Mouse (Mus musculus): ENCODE data around the gene Farp1. TPM values are rescaled to one million over a fixed set of nuclear protein-coding genes. Genes with fewer than 3 reads are reported as not detected.

Farp1 gene
- polyA plus RNA-seq (2012; rRNA removed) = 28.8 and 30.1 TPM in 2 replicates

DNA sequence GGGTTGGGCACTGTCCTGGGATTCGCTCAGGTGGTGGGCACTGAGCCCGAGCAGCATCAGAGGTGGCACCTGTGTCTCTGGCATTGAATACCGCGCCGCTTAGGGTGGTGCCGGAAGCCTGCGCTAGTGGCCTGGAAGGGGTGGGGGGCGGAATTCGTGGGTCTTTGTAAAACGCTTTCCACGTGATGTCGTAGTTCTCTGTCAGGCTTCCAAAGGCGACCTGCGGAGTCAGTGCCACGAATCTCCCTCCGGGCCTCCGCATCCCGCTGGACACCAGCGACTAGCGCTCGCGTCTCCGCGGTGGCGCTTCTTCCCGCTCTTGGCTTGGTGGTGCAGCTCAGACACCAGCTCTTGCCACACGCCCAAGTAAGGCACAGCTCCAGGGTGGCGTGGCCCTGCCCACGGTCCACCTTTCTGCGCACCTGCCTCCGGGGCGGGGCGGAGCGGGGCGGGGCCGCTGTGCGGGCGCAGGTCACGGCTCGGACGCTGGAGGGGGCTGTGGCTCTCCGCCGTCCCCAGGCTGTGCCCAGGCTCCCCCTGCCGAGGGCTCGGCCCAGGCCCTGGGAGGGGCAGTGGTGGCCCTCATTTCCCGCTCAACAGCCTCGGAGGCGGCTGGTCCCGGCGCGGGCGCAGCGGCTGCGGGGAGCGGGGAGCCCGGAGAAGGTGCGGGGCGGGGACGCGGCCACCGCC is at the start of gene Farp1:
TSS of gene Farp1 (plus strand) at position 228 of the 690 bp plus-strand sequence.
- Histone ChIP-seq H3K27me3 (replicated peaks; ENCODE audit: control insufficient read depth, insufficient read depth, low read length) (no peaks in the 10 kb centered on the region), H3K4me1 (ENCODE audit: control insufficient read depth, insufficient read depth, low read length) (peaks cover 10% of the 10 kb centered on the region; the same call in 1 of the 2 replicates), H3K36me3 (ENCODE audit: control insufficient read depth, insufficient read depth, low read length) (no peaks in the 10 kb centered on the region), H3K4me3 (ENCODE audit: insufficient read depth, low read depth, low read length) (peak within 1 kb of the TSS; percentile 89), H3K27ac (ENCODE audit: insufficient read depth, low read depth, low read length) (peak within 1 kb of the TSS; percentile 69)
- TF ChIP-seq CTCF (conservative IDR thresholded peaks at IDR 0.05; ENCODE audit: insufficient read depth, insufficient read length, low read depth, low read length) (peak; percentile 63), POLR2A (IDR thresholded peaks at IDR 0.05; ENCODE audit: low read depth, low read length) (no peak)
- 1% methylated on average over 60 of the region's 61 CpGs for WGBS
- peak; percentile 94 for DNase-seq

DNA sequence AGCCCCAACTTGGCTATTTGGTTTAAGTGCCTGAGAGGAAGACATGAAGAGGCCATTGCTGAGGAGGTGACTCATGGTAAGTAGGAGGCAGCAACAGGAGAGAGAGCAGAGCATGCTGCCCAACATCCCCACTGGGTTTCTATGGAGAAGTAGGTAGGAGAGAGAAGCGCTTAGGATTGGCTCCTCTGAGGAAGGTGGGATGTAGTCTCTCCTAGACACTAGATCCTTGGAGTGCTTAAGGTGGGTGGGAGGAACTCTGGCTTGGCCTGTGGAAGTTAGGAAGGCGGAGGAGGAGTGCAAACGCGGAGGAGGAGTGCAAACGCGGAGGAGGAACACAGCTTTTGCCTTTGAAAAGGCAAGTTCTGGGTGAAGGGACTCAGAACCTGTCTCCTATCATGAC is 45.9 kb upstream of the Farp1 start:
- TF ChIP-seq POLR2A (IDR thresholded peaks at IDR 0.05; ENCODE audit: low read depth, low read length) (no peak), CTCF (conservative IDR thresholded peaks at IDR 0.05; ENCODE audit: insufficient read depth, insufficient read length, low read depth, low read length) (no peak)
- 65% methylated on average over 6 of the region's 6 CpGs for WGBS
- DNase-seq = no peak
- Histone ChIP-seq H3K27ac (ENCODE audit: insufficient read depth, low read depth, low read length) (no peak overlapping the region), H3K4me3 (ENCODE audit: insufficient read depth, low read depth, low read length) (no peak overlapping the region), H3K36me3 (ENCODE audit: control insufficient read depth, insufficient read depth, low read length) (no peaks in the 10 kb centered on the region), H3K27me3 (replicated peaks; ENCODE audit: control insufficient read depth, insufficient read depth, low read length) (no peaks in the 10 kb centered on the region), H3K4me1 (ENCODE audit: control insufficient read depth, insufficient read depth, low read length) (no peaks in the 10 kb centered on the region)

DNA sequence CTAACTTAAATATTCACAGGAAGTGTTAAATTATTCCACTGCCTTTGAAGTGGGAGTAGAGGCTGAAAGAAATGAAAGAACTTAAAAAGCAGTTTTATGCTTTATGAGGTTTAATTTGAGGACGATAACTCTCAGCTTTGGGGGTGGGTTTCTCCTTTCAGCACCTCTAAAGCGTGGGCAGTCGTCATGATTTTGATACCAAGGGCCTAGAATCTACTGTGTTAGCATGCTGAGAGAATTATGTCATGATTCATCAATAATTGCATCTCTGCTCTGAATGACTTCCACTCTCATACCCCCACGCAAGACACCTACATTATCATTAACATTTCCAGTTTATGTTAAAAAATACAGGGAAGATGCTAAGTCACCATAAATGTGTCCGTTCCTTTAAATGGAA is 37.3 kb upstream of the Farp1 start:
- DNase-seq = no peak
- Histone ChIP-seq H3K4me3 (ENCODE audit: insufficient read depth, low read depth, low read length) (no peak overlapping the region), H3K36me3 (ENCODE audit: control insufficient read depth, insufficient read depth, low read length) (no peaks in the 10 kb centered on the region), H3K27me3 (replicated peaks; ENCODE audit: control insufficient read depth, insufficient read depth, low read length) (no peaks in the 10 kb centered on the region), H3K27ac (ENCODE audit: insufficient read depth, low read depth, low read length) (no peak overlapping the region), H3K4me1 (ENCODE audit: control insufficient read depth, insufficient read depth, low read length) (no peaks in the 10 kb centered on the region)
- TF ChIP-seq CTCF (conservative IDR thresholded peaks at IDR 0.05; ENCODE audit: insufficient read depth, insufficient read length, low read depth, low read length) (no peak), POLR2A (IDR thresholded peaks at IDR 0.05; ENCODE audit: low read depth, low read length) (no peak)
- WGBS = 82% methylated on average over 5 of the region's 5 CpGs

DNA sequence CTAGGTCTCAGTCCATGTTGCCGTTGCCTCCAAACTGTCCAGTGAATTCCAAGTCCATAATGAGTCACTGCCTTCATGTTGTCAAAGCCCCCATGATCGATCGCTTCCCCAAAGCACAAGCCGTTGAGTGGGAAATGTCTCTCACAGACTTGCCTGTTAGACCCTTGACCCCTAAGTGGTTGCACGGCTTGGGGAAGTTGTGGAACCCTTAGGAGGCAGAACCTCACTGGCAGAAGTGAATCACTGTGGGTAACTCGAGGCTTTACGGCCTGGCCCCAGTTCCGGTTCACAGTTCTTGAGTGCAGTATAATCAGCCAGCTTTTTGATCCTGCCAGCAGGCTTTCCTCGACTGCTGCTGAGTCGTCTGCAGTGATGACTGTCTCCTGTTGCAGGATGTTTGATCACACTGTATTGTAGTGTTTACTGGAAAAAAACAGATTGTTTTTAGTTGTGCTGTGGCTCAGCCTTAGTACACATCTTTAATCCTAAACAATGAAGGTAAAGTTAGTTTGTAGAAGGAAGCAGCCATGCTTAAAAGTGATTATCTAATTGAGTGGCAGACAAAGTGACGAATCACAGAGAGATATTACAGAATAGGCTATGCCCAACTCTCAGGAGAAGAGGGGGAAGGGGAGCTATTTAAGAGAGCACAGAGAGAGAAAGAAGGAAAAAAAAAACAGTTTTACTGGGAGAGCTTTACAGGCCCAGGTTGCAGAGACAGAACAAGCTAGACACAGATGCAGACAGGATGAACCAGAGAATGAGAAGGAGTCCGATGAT is 34.2 kb upstream of the Farp1 start:
- DNase-seq = peak; percentile 22
- Histone ChIP-seq H3K27me3 (replicated peaks; ENCODE audit: control insufficient read depth, insufficient read depth, low read length) (no peaks in the 10 kb centered on the region), H3K36me3 (ENCODE audit: control insufficient read depth, insufficient read depth, low read length) (no peaks in the 10 kb centered on the region), H3K27ac (ENCODE audit: insufficient read depth, low read depth, low read length) (no peak overlapping the region), H3K4me1 (ENCODE audit: control insufficient read depth, insufficient read depth, low read length) (no peaks in the 10 kb centered on the region), H3K4me3 (ENCODE audit: insufficient read depth, low read depth, low read length) (no peak overlapping the region)
- TF ChIP-seq CTCF (conservative IDR thresholded peaks at IDR 0.05; ENCODE audit: insufficient read depth, insufficient read length, low read depth, low read length) (no peak), POLR2A (IDR thresholded peaks at IDR 0.05; ENCODE audit: low read depth, low read length) (no peak)
- WGBS = 43% methylated on average over 12 of the region's 12 CpGs

DNA sequence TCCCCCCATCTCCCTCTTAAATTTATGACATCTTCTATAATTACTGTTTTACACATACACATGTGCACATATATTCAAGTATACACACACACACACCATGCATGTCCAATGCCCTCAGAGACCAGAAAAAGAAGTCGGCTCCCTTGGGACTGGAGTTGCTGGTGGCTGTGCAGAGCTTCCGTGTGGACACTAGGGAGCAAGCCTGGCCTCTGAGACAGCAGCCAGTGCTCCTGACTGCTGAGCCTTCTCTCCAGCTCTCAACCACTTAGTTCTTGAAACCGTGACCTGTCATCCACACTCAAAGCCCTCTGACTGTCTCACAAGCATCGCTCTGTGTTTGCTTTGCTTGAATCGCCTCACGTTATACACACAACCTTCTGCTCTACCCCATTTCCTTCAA is 29.4 kb upstream of the Farp1 start:
- DNase-seq = no peak
- Histone ChIP-seq H3K4me3 (ENCODE audit: insufficient read depth, low read depth, low read length) (no peak overlapping the region), H3K27me3 (replicated peaks; ENCODE audit: control insufficient read depth, insufficient read depth, low read length) (no peaks in the 10 kb centered on the region), H3K36me3 (ENCODE audit: control insufficient read depth, insufficient read depth, low read length) (no peaks in the 10 kb centered on the region), H3K4me1 (ENCODE audit: control insufficient read depth, insufficient read depth, low read length) (no peaks in the 10 kb centered on the region), H3K27ac (ENCODE audit: insufficient read depth, low read depth, low read length) (no peak overlapping the region)
- TF ChIP-seq CTCF (conservative IDR thresholded peaks at IDR 0.05; ENCODE audit: insufficient read depth, insufficient read length, low read depth, low read length) = no peak
- TF ChIP-seq POLR2A (IDR thresholded peaks at IDR 0.05; ENCODE audit: low read depth, low read length) = no peak
- WGBS = 90% methylated on average over 6 of the region's 6 CpGs

DNA sequence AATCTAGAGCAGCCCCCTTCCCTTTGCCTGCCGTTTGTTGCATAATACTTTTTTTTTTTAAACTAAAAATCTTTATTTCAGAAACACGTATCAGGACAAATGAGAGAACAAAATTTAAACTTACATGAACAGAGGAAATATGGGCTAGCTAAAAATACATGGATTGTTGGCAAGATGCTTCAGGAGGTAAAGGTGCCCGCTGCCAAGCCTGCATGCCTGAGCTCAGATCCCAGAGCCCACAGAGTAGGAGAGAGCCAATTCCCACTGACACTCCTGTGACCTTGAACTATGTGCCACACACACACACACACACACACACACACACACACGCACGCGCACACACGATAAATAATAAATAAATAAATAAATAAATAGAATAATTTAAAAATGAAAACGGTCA is 29.0 kb upstream of the Farp1 start:
- TF ChIP-seq POLR2A (IDR thresholded peaks at IDR 0.05; ENCODE audit: low read depth, low read length) = no peak
- no peak for TF ChIP-seq CTCF (conservative IDR thresholded peaks at IDR 0.05; ENCODE audit: insufficient read depth, insufficient read length, low read depth, low read length)
- WGBS = 93% methylated on average over 8 of the region's 8 CpGs
- no peak for DNase-seq

DNA sequence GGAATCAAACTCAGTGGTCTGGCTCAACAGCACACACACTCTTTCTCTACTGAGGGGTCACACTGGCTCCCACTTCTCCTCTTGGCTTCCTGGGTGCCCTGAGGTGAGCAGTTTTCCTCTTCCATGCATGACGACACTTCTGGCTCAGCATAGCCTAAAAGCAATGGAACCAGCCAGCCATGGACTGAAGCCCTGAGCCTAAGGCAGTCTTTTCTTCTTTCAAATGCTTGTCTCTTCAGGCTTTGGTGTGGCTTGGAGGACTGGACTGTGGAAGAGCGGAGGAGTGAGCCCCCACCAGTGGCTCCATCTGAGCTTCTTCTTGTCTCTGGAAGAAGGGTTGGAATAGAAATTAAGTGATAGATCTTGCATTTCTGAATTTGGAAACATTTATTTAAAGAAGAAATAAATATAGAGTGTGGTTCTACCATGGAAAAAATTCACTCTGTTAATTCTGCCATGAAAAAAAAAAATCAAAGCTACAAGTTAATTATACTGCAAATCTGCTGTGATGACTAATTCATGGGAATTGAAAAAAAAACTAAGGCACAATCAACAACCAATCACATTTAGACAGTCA is 19.8 kb upstream of the Farp1 start:
- DNase-seq = no peak
- H3K4me1 ChIP-seq (ENCODE audit: control insufficient read depth, insufficient read depth, low read length) = no peaks in the 10 kb centered on the region
- TF ChIP-seq POLR2A (IDR thresholded peaks at IDR 0.05; ENCODE audit: low read depth, low read length) (no peak), CTCF (conservative IDR thresholded peaks at IDR 0.05; ENCODE audit: insufficient read depth, insufficient read length, low read depth, low read length) (no peak)
- no peaks in the 10 kb centered on the region for H3K27me3 ChIP-seq (replicated peaks; ENCODE audit: control insufficient read depth, insufficient read depth, low read length)
- WGBS = 65% methylated on average over 2 of the region's 2 CpGs
- no peak overlapping the region for H3K4me3 ChIP-seq (ENCODE audit: insufficient read depth, low read depth, low read length)
- H3K27ac ChIP-seq (ENCODE audit: insufficient read depth, low read depth, low read length) = no peak overlapping the region
- H3K36me3 ChIP-seq (ENCODE audit: control insufficient read depth, insufficient read depth, low read length) = no peaks in the 10 kb centered on the region

More for the DNA sequence above, 29.0 kb upstream of the Farp1 start:
- Histone ChIP-seq H3K27ac (ENCODE audit: insufficient read depth, low read depth, low read length) (no peak overlapping the region), H3K4me1 (ENCODE audit: control insufficient read depth, insufficient read depth, low read length) (no peaks in the 10 kb centered on the region), H3K27me3 (replicated peaks; ENCODE audit: control insufficient read depth, insufficient read depth, low read length) (no peaks in the 10 kb centered on the region), H3K4me3 (ENCODE audit: insufficient read depth, low read depth, low read length) (no peak overlapping the region), H3K36me3 (ENCODE audit: control insufficient read depth, insufficient read depth, low read length) (no peaks in the 10 kb centered on the region)
